Mouse (Mus musculus) liver, postnatal 0 days (tissue): ENCODE data around the gene Pear1.

ENCODE experiments used
- CTCF ChIP-seq: sonication (generic); IDR thresholded peaks from 2 replicates; pipeline ENCODE4 v1.5.1; 2016; ENCODE audit warnings: antibody characterized with exemption, low read depth
- EP300 ChIP-seq: IDR thresholded peaks from 2 replicates; pipeline ENCODE4 v1.6.1; 2016; ENCODE audit warnings: antibody characterized with exemption, low read depth, mild to moderate bottlenecking

GRCm38 (mm10) chr3:87765631-87766283 is 58.3 kb downstream of the Pear1 start:
- TF ChIP-seq CTCF (no peak), EP300 (no peak)
